Mouse (Mus musculus) spleen, adult 2 months (tissue): ENCODE measurements around the gene Agrp.

Experiments
- CTCF ChIP-seq: fragments of 200-500 bp; IDR thresholded peaks from 2 replicates; pipeline ENCODE4 v1.5.1; 2011; ENCODE audit warnings: mild to moderate bottlenecking, inconsistent platforms; ENCODE audit not compliant: insufficient read depth, insufficient read length, insufficient replicate concordance; ENCODE audit errors: extremely low read depth
- POLR2A ChIP-seq: fragments of 200-500 bp; IDR thresholded peaks from 2 replicates; pipeline ENCODE4 v1.6.1; 2011; ENCODE audit warnings: low read depth, low read length, inconsistent platforms

DNA sequence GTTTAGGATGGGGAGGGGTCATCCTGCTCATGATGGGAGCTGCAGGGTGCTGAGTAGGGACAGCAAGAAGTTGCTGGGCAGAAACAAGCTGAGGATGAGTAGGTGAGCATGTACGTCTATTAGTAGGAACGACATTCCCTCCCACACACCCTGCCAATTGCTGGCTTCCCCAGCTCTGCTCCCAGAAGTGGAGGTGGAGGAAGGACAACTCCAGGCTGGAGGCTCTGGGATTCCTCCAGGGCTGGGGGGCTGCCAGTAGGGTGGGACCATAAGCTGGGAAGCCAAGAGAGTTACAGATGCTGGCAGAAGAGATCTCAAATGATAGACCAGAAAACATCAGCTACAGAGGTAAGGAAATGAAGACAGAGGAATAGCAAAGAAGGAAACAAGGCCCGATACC is 100.6 kb downstream of the Agrp start:
- TF ChIP-seq CTCF, result no peak
- no peak for TF ChIP-seq POLR2A
